Mouse (Mus musculus) liver, adult 2 months (tissue): ENCODE results near the gene Nr2f2.

Experiments
- CTCF ChIP-seq: fragments of 200-500 bp; IDR thresholded peaks from 2 replicates; pipeline ENCODE4 v1.5.1; 2011; ENCODE audit warnings: low read depth, low read length, control low read depth
- POLR2A ChIP-seq: fragments of 200-500 bp; IDR thresholded peaks from 2 replicates; pipeline ENCODE4 v1.6.1; 2011; ENCODE audit warnings: low read length, control low read depth; ENCODE audit not compliant: insufficient read depth; ENCODE audit errors: extremely low read depth

- TF ChIP-seq POLR2A (no peak), CTCF (no peak)
These were observed 36.4 kb downstream of the Nr2f2 start for GRCm38 (mm10) chr7:70330207-70330562.
